Mouse (Mus musculus) limb, embryonic 12.5 days (tissue): ENCODE measurements around the gene Il16. TPM values are rescaled to one million over a fixed set of nuclear protein-coding genes. Genes with fewer than 3 reads are reported as not detected.

ENCODE experiments used
- ATAC-seq: fragments of 200-750 bp; cut with Nextera tagmentation; 2 replicates; pipeline ENCODE4 v1.8.0; 2017; ENCODE audit warnings: low read depth, moderate TSS enrichment; ENCODE audit not compliant: insufficient number of reproducible peaks, insufficient read depth, low FRiP score, low TSS enrichment
- H3K27ac ChIP-seq: fragments of 300-500 bp; sonication (generic); 2 replicates; pipeline ENCODE4 v1.5.1; 2016; ENCODE audit warnings: mild to moderate bottlenecking, moderate library complexity
- H3K27me3 ChIP-seq: fragments of 300-500 bp; sonication (generic); 2 replicates; pipeline ENCODE4 v1.6.1; 2016; ENCODE audit warnings: mild to moderate bottlenecking, moderate library complexity
- H3K36me3 ChIP-seq: fragments of 300-500 bp; sonication (generic); 2 replicates; pipeline ENCODE4 v1.6.1; 2016; ENCODE audit warnings: mild to moderate bottlenecking, moderate library complexity
- H3K4me1 ChIP-seq: fragments of 300-500 bp; sonication (generic); replicated peaks from 2 replicates; pipeline ENCODE4 v1.6.1; 2016
- H3K4me2 ChIP-seq: fragments of 300-500 bp; sonication (generic); 2 replicates; pipeline ENCODE4 v1.6.1; 2016; ENCODE audit warnings: mild to moderate bottlenecking, moderate library complexity
- H3K4me3 ChIP-seq: fragments of 300-500 bp; sonication (generic); replicated peaks from 2 replicates; pipeline ENCODE4 v1.5.1; 2016; ENCODE audit warnings: mild to moderate bottlenecking
- H3K9ac ChIP-seq: fragments of 300-500 bp; sonication (generic); replicated peaks from 2 replicates; pipeline ENCODE4 v1.6.1; 2016; ENCODE audit warnings: mild to moderate bottlenecking, moderate library complexity
- H3K9me3 ChIP-seq: fragments of 300-500 bp; sonication (generic); 2 replicates; pipeline ENCODE4 v1.6.1; 2016; ENCODE audit warnings: mild to moderate bottlenecking, moderate library complexity
- WGBS: fragments of 180-500 bp; shearing (Covaris S2); methylation state at CpG from one replicate; pipeline ENCODE4 v1.1.7; 2016; 5-methylcytosine and 5-hydroxymethylcytosine counted together
- polyA plus RNA-seq: library from polyadenylated mRNA; unstranded; fragments of >200 nt; fragmentation: Nextera tagmentation; extraction: Ambion mirVana; gene quantifications from 2 replicates; pipeline ENCODE4 v1.2.1, GENCODE M21; 2016

The Il16 gene
- polyA plus RNA-seq: 2.9 and 3.4 TPM in 2 replicates

DNA sequence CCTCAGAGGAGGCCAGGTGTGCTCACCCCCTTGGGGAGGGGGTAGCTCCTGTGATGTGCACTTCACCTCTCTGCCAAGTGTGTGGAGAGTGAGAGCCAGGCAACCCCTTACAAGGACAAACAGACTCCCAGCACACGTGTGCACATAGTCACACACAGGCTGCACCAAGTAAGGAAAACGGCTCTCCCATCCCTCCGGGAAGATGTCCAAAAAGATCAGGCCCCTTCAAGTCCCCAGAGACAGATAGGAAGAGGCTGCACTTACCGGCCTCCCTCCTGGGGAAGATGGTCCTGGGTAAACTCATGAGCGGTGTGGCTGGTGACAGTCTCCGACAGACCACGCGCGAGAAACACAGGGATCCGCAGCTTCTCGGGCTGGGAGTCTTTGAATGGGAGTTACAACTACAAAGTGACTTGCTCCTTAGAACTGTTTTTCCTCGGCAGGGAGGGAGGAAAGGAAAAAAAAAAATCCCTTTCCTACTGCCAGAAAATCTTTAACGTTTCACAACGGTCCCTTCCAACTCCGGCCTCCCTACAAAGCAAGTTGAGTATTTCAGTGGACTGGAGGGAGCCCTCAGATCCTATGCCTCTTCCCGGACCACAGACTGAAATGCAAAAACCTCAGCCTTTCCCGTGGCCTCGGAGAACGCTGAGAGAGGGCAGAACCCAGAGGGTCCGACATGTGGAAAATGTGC is at the start of gene Il16:
Gene Il16 (minus strand): TSS at position 314 of the 694 bp plus-strand sequence.
- Histone ChIP-seq H3K27ac (peak within 1 kb of the TSS; percentile 54), H3K9me3 (no peaks in the 10 kb centered on the region), H3K4me3 (peak within 1 kb of the TSS; percentile 24), H3K4me2 (peak within 1 kb of the TSS; percentile 53), H3K9ac (peak within 1 kb of the TSS; percentile 44), H3K36me3 (no peaks in the 10 kb centered on the region), H3K4me1 (peaks cover 42% of the 10 kb centered on the region), H3K27me3 (0 out of 2 replicates have a peak, but pooled peaks cover 2% of the 10 kb centered on the region)
- 32% methylated on average over 20 of the region's 20 CpGs for WGBS
- ATAC-seq: no peak

DNA sequence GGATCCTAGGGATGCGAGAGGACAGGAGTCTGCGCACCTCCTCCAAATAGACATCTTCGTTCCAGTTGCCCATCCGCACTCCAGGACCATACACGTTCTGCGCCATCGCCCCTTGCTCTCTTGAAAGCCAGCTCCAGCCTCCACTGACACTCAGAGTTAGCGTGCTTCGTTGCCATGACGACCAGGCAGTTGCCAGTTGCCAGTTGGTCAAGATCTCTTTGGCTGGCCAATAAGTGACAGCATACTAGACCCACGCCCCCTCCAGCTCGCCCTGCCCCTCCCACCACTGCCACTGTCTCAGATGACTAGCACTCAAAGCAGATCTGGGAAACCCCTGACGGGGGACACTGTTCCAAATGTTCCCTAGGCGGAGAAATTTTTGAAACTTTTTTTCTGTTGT is 49.2 kb upstream of the Il16 start, which contains the start of gene Cfap161:
Gene Cfap161 (minus strand): TSS at position 176 of the 400 bp plus-strand sequence.
- H3K27ac ChIP-seq: no peak within 1 kb of the TSS
- H3K4me2 ChIP-seq: peak within 1 kb of the TSS; percentile 42
- no peak within 1 kb of the TSS for H3K4me3 ChIP-seq
- H3K36me3 ChIP-seq: no peaks in the 10 kb centered on the region
- no peaks in the 10 kb centered on the region for H3K27me3 ChIP-seq
- no peaks in the 10 kb centered on the region for H3K9me3 ChIP-seq
- no peak within 1 kb of the TSS for H3K9ac ChIP-seq
- ATAC-seq: peak; percentile 91
- WGBS: 7% methylated on average over 14 of the region's 14 CpGs
- peaks cover 12% of the 10 kb centered on the region for H3K4me1 ChIP-seq

DNA sequence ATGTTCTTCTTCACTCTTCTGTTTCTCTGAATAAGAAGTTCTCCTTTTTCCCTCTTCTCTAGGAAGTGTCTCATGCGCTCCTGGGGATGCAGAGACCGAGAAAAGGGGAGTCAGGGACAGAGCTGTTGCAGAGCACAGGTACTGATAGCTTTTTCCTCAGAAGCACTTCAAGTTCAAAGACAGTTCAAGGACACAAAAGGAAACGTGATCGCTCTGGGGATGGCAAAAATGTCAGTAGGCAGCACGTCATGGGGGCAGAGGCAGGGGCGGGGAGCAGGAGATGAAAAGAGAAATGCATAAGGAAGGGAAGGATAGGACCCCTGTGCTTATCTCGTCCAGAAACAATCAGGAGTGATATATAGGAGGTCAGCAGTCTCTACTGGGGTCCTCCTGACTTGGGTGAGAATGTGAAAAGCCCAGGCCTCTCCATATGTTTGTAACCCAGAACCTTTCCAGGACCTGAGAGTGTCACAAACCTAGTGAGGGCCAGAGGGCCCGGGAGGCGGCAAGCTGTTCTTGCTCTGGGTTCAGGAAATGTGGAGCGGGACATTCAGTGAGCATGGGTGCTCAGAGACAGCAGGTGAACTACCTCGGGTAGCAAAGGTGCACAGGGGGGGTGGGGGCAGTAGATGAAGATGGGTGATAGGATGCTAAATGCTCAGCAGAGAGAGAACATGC is 48.6 kb upstream of the Il16 start:
- Histone ChIP-seq H3K9me3 (no peaks in the 10 kb centered on the region), H3K9ac (no peak overlapping the region), H3K36me3 (no peaks in the 10 kb centered on the region), H3K4me3 (no peak overlapping the region), H3K4me2 (peak overlapping the region; percentile 42), H3K4me1 (peaks cover 12% of the 10 kb centered on the region), H3K27me3 (no peaks in the 10 kb centered on the region), H3K27ac (no peak overlapping the region)
- 43% methylated on average over 11 of the region's 11 CpGs for WGBS
- ATAC-seq: peak; percentile 29; the same call in 1 of the 2 replicates

DNA sequence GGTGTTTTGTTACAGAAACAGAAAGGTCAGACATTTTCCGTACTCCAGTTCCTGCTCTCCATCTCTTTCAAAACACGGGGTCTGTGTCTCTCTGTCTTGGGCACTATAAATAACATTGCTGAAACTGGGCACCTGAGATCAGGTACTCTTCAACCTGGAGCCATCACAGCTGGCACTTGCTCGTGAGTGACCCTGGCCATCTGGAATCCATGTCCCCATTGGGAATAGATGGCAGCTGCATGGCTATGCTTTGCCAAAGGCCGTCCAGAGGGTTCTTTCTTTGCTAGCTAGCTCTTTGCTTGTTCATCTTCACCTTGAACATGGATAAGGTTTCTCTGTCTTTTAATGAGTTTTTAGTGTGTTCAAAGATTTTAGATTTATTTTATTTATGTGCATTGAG is 35.4 kb upstream of the Il16 start:
- Histone ChIP-seq H3K9ac (no peak overlapping the region), H3K27me3 (no peaks in the 10 kb centered on the region), H3K36me3 (no peaks in the 10 kb centered on the region), H3K4me2 (no peak overlapping the region), H3K4me1 (no peaks in the 10 kb centered on the region), H3K4me3 (no peak overlapping the region), H3K9me3 (peaks cover 6% of the 10 kb centered on the region; the same call in 1 of the 2 replicates), H3K27ac (no peak overlapping the region)
- WGBS: 81% methylated on average over 4 of the region's 4 CpGs
- ATAC-seq: no peak

DNA sequence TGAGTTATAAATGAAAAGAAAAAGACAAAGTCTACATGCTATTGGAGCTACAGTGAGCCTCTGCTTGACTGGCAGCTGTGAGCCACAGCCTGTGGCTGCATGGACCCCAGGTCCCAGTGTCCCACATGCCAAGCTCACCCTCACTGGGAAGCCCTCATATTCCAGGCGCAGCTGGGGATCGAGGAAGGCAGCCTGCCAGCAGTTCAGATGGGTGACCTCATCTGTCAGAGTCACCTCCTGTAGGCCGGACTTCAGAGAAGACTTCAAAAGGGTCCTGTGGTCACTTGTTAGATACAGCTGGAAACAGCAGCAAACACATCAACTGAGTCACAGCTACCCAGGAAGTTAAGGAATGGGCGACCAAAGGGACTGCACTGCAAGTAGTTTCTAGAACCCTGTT is 34.5 kb upstream of the Il16 start:
- no peaks in the 10 kb centered on the region for H3K36me3 ChIP-seq
- H3K27ac ChIP-seq: no peak overlapping the region
- no peak for ATAC-seq
- peaks cover 6% of the 10 kb centered on the region; the same call in 1 of the 2 replicates for H3K9me3 ChIP-seq
- no peak overlapping the region for H3K4me2 ChIP-seq
- 74% methylated on average over 4 of the region's 4 CpGs for WGBS
- H3K4me3 ChIP-seq: no peak overlapping the region
- H3K9ac ChIP-seq: no peak overlapping the region
- H3K4me1 ChIP-seq: no peaks in the 10 kb centered on the region
- H3K27me3 ChIP-seq: no peaks in the 10 kb centered on the region

DNA sequence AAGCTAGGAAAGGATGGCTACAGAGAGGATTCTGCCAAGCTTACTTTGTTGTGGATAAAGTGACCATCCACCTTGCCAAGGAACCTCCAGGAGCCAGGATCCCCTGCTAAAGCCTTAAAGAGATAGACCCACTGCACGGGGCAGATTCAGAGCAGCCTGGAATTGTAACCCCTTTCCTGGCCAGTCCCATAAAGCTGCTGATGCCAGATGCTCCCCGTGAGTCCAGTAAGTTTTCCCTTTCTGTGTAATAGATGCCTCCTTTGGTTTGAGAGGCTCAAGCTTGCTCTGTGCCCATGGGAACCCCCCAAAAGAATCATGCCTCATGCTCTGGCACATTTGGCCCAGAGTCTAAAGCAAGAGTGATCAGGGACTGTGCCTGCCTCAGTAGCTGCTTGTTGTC is 33.5 kb upstream of the Il16 start:
- no peaks in the 10 kb centered on the region for H3K36me3 ChIP-seq
- no peaks in the 10 kb centered on the region for H3K27me3 ChIP-seq
- H3K4me2 ChIP-seq: no peak overlapping the region
- 63% methylated on average over 2 of the region's 2 CpGs for WGBS
- no peak overlapping the region for H3K27ac ChIP-seq
- peaks cover 6% of the 10 kb centered on the region; the same call in 1 of the 2 replicates for H3K9me3 ChIP-seq
- 0 out of 2 replicates have a peak, but pooled peaks cover 3% of the 10 kb centered on the region for H3K4me1 ChIP-seq
- no peak overlapping the region for H3K4me3 ChIP-seq
- H3K9ac ChIP-seq: no peak overlapping the region
- ATAC-seq: no peak

DNA sequence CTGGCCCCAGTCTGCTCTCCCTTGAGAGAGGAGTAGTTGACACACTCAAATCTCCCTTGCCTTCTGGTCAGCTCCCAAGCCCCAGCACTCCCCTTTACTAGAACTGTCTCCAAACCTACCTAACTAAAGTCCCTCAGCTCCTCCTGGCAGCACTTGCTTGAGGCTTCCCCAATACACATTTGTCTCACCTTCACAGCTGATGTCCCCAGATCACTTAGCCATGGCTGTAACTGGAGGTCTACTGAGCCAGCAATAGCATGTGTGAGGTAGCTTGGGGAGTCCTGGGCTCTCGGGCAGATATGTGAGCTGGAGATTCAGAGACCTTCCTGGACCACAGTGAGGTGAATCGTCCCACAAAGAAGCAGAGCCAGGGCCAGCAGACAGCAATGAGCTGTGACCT is 33.0 kb upstream of the Il16 start:
- no peak overlapping the region for H3K4me2 ChIP-seq
- H3K36me3 ChIP-seq: no peaks in the 10 kb centered on the region
- no peak overlapping the region for H3K4me3 ChIP-seq
- H3K4me1 ChIP-seq: 0 out of 2 replicates have a peak, but pooled peaks cover 3% of the 10 kb centered on the region
- WGBS: 72% methylated on average over 2 of the region's 2 CpGs
- peaks cover 10% of the 10 kb centered on the region; the same call in 1 of the 2 replicates for H3K9me3 ChIP-seq
- no peak overlapping the region for H3K9ac ChIP-seq
- no peak for ATAC-seq
- no peak overlapping the region for H3K27ac ChIP-seq
- H3K27me3 ChIP-seq: no peaks in the 10 kb centered on the region

DNA sequence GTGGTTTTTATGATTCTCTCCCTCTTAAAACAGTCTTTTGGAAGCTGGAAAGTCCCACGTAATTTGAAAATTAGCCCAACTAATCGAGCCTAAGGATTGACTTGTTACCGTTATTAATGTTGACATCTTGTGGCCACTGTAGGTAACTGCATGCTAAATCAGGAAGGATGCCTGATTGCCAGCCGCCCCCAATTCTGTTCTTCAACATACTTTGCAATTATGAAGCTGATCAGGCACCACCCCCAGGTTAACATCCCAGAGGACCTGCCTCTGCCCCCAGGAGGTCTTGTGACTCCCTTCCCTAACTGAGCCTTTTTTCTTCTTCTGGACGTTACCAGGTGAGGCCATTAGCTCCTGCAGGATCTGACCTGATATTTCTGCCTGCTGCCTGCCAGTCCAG is 29.2 kb upstream of the Il16 start:
- Histone ChIP-seq H3K27me3 (no peaks in the 10 kb centered on the region), H3K36me3 (no peaks in the 10 kb centered on the region), H3K4me1 (peaks cover 14% of the 10 kb centered on the region), H3K4me3 (no peak overlapping the region), H3K4me2 (peak overlapping the region; percentile 9; the same call in 1 of the 2 replicates), H3K9ac (no peak overlapping the region), H3K27ac (no peak overlapping the region), H3K9me3 (0 out of 2 replicates have a peak, but pooled peaks cover 3% of the 10 kb centered on the region)
- WGBS: 18% methylated on average over 5 of the region's 5 CpGs
- no peak for ATAC-seq

DNA sequence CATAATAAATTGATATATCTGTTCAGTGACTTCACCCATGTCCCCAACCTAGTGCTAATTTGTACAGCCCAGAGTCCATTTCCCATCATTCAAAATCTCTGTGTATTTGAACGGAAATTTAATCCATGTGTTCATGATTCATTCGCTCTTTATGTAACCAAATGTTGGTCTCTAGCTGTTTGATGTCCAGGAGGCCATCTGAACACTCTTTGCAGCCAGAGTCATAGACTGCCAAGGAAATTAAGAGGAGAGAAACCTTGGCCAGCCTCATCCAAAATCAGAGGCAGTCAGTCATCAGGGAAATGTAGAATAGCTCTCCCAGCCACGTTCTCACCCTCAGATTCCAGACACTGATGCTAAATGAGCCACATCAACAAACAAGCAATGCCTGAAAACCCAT is 18.1 kb upstream of the Il16 start:
- no peaks in the 10 kb centered on the region for H3K36me3 ChIP-seq
- WGBS: 65% methylated on average over 3 of the region's 3 CpGs
- H3K9me3 ChIP-seq: no peaks in the 10 kb centered on the region
- no peak overlapping the region for H3K4me2 ChIP-seq
- no peak overlapping the region for H3K27ac ChIP-seq
- no peak for ATAC-seq
- H3K27me3 ChIP-seq: no peaks in the 10 kb centered on the region
- no peak overlapping the region for H3K9ac ChIP-seq
- no peaks in the 10 kb centered on the region for H3K4me1 ChIP-seq
- H3K4me3 ChIP-seq: no peak overlapping the region

DNA sequence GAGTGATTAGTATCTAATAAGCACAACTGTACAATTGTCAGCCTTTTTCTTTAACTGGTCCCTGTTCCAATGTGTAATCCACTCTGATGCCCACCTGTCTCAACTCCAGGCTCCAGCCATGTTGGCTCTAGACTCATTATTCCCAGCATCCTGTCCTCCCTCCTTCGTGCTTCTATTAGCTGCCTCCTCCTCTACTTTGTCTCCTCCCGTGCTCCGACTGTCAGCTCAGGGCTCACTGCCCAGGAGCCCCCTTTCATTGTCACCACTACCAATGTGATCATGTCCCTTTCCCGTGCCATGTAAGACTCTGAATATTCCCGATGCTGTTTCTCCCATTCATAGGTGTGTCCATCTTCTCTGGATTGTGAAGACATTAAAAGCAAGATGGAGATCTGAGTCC is 16.8 kb upstream of the Il16 start:
- H3K27ac ChIP-seq: no peak overlapping the region
- H3K9me3 ChIP-seq: no peaks in the 10 kb centered on the region
- no peak for ATAC-seq
- H3K9ac ChIP-seq: no peak overlapping the region
- no peak overlapping the region for H3K4me2 ChIP-seq
- no peak overlapping the region for H3K4me3 ChIP-seq
- no peaks in the 10 kb centered on the region for H3K36me3 ChIP-seq
- WGBS: 86% methylated on average over 5 of the region's 5 CpGs
- H3K4me1 ChIP-seq: no peaks in the 10 kb centered on the region
- no peaks in the 10 kb centered on the region for H3K27me3 ChIP-seq

DNA sequence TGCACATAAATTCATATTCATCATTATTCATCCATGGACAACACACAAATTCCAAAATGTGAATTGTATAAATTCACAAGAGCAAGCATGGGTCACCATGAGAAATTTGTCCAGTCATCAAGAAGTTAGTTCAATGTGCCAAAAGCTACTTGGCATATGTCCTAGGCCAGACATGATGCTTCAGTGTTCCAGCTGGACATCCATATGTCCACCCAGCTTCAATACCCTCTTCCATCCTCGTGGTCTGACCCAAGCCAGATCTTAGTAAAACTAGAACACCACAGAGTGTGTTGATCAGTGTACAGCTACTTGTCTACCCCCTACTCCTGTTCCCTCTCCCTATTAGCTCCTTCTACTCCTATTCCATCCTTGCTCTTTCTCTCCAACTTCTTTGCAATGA is 5.5 kb upstream of the Il16 start:
- H3K4me3 ChIP-seq: no peak overlapping the region
- H3K27me3 ChIP-seq: no peaks in the 10 kb centered on the region
- ATAC-seq: no peak
- H3K27ac ChIP-seq: no peak overlapping the region
- no peak overlapping the region for H3K9ac ChIP-seq
- H3K4me1 ChIP-seq: peaks cover 13% of the 10 kb centered on the region
- H3K4me2 ChIP-seq: no peak overlapping the region
- H3K9me3 ChIP-seq: no peaks in the 10 kb centered on the region
- 68% methylated on average over 1 of the region's 1 CpGs for WGBS
- no peaks in the 10 kb centered on the region for H3K36me3 ChIP-seq
